Mouse (Mus musculus): ENCODE results near the gene Cux2. TPM values are rescaled to one million over a fixed set of nuclear protein-coding genes. Genes with fewer than 3 reads are reported as not detected.

The Cux2 gene
- total RNA-seq, 2 experiments from 2014 or later = 1.1 to 1.6 TPM

DNA sequence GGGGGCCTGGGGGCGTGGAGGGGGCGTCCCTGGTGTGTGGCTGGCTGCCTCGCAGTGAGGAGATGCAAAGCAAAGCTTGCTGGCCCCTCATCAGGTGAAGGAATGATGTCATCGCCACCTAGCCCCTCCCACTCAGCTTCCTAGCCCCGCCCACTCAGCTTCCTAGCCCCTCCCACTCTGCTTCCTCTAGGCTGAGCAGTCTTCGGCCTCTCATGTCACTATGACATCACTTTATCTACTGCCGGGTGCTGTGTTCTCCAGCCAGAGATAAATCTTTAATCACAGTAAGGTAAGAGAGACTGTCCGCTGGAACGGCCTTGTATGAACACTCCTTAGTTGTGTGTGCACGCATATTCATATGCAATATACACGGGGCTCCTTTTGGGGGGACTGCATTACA, 19.3 kb downstream of the Cux2 start:
- intact Hi-C loops (cut with DNase I; ENCODE audit: low total_unique reads) = no loop called here

DNA sequence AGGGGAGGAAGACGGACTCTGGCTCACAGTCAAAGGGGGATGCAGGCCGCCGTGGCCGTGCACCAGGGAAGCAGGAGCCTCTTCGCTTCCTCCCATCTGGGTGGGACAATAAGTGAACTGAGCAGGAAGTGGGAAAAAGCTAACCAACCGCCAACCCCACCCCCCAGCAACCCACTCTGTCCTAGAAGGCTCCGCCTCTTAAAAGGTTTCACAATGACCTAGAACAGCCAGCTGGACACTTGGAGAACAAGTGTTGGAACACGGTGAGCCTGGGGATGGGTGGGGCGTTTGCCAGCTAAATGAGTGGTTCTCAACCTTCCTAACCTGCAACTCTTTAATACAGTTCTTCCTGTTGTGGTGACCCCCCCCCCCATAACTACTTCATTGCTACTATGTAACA, 23.1 kb downstream of the Cux2 start:
- intact Hi-C loops (cut with DNase I; ENCODE audit: low total_unique reads) = no loop called here
- no peak for DNase-seq

More for the DNA sequence above, 19.3 kb downstream of the Cux2 start:
- DNase-seq = no peak

DNA sequence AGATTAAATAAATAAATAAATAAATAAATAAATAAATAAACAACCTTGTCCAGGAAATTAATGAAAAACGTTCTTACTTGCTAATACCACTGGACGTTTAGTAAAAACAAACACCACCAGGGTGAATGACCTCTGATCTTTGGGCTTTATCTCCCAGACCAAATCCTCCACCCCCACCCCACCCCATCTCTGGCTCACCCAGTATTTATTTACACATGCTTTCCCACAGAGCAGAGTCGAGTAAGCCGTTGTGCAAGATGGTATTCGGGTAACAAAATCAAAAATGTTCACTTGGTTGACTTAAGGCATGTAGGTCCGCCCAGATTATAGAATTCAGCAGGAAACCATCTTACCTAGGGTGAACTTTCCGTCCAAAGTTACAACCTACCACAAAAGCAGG, 23.6 kb downstream of the Cux2 start:
- intact Hi-C loops (cut with DNase I; ENCODE audit: low total_unique reads) = no loop called here
- DNase-seq = no peak

DNA sequence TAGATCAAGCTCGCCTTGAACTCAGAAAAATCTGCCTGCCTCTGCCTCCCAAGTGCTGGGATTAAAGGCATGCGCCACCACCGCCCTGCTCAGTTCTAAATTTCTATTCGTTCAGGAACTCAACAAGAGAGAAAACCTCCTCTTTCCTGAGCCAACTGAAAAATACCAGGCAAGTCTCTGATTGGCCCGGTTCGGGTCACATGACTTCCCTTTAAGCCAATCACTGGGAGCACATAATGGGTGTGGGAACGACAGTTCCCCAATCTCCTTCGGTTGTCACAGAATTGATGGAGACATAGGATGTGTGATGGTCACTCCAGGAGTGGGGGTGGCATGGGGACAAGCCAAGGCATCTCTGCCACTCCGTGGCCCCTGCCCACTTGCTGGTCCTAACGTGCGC, 24.8 kb downstream of the Cux2 start:
- intact Hi-C loops (cut with DNase I; ENCODE audit: low total_unique reads) = no loop called here
- no peak for DNase-seq

DNA sequence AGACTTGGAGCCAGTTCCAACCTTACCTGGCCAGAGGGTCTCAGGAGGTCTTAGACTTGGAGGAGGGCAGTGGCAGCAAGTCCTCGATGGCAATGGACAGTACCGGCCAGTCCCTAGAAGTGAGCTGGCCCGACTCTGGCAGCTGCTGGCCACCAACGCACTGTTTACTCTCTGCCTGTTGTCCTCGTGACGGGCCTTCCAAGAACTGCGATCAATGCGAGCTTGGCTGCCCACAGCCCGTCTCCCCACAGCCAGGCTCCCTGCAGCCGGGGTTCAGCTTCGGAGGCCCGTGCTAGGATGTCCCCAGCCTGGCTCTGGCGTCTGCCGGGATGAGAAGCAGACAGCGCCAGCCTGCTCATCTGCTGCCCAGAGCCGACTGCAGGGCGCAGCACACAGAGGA, 30.6 kb downstream of the Cux2 start:
- no peak for DNase-seq
- intact Hi-C loops (cut with DNase I; ENCODE audit: low total_unique reads) = no loop called here

DNA sequence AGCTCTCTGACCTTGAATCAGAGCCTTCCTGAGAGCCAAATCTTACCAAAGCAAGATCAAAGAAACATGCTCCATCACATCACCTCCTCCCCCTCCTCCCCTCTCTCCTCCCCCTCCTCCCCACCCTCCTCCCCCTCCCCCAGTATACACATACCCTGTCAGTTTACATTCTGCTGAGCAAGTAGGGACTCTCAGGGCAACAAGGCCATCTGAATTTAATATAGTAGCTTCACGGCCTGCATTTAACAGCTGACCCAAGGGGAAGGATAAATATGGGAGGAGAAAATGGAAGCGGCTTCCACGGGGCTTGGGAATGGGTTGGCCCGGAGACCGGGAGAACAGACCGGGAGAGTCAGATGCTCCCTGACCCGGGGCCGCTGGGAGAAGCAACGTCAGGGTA, 32.1 kb downstream of the Cux2 start:
- no peak for DNase-seq
- intact Hi-C loops (cut with DNase I; ENCODE audit: low total_unique reads) = no loop called here

DNA sequence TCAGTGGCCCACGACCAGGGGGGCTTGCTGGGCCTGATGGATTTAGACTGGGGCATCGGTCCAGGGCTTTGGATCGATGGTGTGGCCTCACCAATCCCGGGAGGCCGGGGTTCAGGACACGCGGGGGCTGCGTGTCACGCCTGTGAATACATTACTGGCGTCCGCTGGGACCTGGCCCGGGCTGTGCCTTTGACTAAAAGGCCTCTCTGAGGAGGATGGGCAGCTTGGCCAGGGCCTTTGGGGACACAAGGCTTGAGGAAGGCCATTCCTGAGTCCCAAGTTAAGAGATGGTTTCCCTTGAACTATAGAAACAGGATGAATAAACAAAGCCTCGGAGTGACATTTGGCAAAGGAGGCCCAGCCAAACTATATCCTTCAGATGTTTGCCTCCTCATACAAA, 32.6 kb downstream of the Cux2 start:
- intact Hi-C loops (cut with DNase I; ENCODE audit: low total_unique reads) = no loop called here

DNA sequence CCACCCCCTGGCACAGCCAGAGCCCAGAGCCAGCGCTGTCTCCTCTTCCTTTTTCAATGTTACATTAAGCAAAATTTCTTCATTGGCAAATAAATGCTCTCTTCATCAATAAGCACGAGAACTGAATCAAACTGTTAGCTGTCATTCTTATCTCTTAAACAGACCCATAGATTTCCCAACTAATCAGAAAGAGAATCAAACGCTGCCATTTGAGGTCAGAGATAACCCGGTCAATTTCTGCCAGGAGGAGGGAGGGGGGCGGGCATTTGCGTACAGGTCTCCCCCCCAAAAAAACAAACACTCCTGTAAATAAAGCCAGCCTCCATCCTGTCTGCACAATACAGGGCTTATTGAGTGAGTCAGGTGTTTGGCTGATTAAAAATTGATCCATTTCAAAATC, 33.2 kb downstream of the Cux2 start:
- DNase-seq = no peak

More for the DNA sequence above, 32.6 kb downstream of the Cux2 start:
- DNase-seq = no peak

DNA sequence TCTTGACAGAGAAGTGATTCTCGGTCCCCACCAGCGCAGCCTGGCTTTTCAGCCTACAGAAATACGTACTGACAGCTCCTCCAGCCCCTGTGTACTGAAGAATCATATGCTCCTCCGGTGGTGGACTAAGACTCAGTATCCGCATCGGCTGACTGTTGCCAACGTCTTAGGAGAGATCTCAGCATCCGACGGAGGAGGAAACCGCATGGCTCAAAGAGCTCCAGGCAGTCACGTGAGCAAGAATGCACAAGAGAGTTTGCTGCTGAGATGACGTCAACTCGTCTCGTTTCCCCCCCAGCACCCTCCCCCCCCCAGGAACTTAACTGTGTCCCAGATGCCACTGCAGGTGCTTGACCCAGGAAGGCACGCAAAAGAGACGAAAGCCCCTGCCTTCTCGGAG, 34.8 kb downstream of the Cux2 start:
- intact Hi-C loops (cut with DNase I; ENCODE audit: low total_unique reads) = no loop called here
- DNase-seq = no peak

More for the DNA sequence above, 33.2 kb downstream of the Cux2 start:
- intact Hi-C loops (cut with DNase I; ENCODE audit: low total_unique reads) = no loop called here

DNA sequence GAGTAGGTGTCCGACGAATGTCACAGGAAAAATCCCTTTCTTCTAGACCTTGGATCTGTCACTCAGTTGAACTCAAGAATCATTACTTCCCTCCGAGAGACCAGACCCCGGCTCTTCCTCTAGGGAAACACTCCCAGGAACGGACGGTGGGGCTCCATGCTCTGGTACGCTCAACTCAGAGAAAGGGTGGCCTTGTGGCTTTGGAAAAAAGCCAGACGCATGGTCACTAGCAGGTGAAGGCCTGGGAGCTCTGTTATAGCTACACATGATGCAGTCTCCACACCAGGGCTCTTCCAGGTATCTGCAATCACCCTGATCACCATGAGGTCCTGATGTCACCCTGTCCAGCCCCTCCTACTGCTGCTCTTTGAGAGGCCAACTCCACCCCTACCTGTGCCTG, 35.2 kb downstream of the Cux2 start:
- intact Hi-C loops (cut with DNase I; ENCODE audit: low total_unique reads) = no loop called here
- no peak for DNase-seq

DNA sequence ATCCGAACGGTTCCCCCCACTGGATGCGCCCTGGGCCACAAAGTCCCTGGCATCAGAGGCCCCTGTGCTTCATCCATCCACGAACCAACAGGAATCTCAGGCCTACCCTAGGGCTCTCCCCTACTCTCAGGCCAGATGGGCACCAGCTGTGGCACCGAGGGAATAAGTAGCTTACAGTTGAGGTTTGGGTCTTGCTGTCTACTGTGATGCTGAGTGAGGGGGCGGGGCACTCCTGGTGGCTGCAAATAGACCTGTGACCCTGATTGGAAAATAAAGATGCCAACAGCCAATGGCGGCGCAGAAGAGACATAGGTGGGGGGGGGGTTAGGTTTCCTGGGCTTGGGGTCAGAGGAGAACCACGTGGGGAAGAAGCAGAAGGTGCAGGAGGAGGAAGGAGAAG, 38.6 kb downstream of the Cux2 start:
- no peak for DNase-seq
- intact Hi-C loops (cut with DNase I; ENCODE audit: low total_unique reads) = no loop called here

DNA sequence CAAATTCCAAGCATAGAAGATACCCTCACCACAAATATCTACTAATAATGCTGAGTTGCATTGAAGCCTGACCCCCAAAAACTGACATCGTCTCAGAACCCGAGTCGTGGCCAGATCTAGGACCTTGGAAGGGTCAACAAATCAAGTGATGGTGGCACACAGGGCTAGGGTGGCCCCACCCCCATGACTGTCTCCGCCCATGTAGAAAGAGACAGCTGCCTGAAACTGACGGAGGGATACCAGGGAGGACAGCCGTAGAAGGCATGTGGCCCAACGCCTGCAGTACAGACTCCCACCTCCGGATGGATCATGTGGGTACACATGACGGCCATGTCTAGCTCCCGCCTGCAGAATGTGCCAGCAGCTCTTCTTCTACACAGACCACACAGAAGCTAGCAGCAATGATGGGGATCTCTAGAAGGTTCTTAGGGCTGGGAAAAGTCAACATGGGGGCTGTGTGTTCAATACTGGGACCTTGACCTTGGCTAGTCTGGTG, 41.9 kb downstream of the Cux2 start:
- DNase-seq = peak; percentile 22
- intact Hi-C loops (cut with DNase I; ENCODE audit: low total_unique reads) = no loop called here

DNA sequence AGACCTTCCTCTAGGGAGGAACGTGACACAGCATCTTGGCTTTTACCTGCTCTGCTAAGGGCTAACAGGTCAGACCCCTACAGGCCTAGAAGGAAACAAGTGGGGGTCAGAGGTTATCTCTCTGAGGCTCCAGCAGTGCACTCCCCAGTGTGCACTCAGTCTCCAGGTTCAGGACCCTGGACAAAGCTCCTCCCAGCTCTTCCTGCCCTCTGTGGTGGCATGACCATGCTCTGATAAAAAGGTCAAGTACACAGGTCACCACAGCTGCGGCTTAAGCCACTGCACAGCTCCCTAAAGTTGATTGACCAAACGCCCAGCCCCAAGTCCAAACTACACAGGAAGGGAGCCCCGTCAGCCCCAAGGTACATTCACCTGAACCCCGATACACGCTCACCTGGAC, 46.4 kb downstream of the Cux2 start:
- no peak for DNase-seq
- intact Hi-C loops (cut with DNase I; ENCODE audit: low total_unique reads) = no loop called here

DNA sequence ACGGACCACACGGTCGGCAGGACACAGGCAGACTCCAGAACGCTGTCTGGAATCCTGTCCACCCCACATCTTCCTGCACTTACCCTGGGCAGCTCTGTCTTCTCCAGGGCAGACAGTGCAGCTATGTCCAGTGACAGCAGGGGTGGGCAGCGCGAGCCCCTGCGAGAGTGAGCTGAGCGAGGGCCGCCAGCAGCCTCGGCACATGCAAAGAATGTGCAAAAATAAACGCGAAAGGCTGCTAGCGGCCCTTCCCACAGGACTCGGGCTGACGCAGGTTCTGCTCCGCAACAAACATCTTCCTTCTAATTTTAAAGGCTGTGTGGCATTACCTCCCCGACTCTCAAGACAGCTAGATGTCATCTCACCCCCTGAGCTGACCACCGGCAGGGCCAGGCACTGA, 47.8 kb downstream of the Cux2 start:
- intact Hi-C loops (cut with DNase I; ENCODE audit: low total_unique reads) = no loop called here
- DNase-seq = no peak

DNA sequence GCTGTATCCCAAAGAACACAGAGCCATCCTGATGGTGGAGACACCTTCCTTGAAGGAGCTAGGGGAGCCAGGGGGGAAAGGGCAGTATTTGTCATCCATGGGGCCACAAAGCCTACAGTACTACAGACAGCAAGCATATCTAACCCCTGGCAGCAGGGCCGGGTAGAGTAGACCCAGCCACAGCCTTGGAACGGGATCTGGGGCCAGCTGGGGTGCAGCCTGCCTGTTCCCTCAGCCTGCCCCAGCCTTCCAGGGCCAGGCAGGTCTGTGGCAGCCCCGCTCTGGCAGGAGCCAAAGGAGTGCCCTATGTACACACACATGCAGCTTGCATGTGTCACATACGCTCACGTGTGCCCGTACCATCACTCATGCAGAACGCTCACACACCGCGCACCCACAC, 48.6 kb downstream of the Cux2 start:
- no peak for DNase-seq
- intact Hi-C loops (cut with DNase I; ENCODE audit: low total_unique reads) = no loop called here

DNA sequence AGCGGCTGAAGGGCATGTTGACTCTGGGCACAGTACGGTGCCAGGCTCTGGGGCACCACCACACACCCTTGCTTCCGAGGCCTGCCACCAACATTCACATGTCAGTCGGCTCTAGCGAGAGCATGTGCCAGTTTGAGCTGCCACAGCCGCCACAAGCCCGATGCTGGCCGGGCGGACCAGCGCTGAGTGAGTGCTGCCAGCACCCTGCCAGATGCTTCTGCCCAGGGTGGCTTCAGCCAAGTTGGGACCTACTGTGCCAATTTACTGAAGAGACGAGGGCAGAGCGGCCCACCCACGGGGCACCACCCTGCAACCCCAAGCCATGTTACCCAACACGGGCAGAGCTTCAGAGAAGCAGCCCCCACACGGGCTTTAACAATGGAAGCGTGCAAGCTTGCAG, 49.5 kb downstream of the Cux2 start:
- DNase-seq = peak; percentile 50
- intact Hi-C loops (cut with DNase I; ENCODE audit: low total_unique reads) = no loop called here

DNA sequence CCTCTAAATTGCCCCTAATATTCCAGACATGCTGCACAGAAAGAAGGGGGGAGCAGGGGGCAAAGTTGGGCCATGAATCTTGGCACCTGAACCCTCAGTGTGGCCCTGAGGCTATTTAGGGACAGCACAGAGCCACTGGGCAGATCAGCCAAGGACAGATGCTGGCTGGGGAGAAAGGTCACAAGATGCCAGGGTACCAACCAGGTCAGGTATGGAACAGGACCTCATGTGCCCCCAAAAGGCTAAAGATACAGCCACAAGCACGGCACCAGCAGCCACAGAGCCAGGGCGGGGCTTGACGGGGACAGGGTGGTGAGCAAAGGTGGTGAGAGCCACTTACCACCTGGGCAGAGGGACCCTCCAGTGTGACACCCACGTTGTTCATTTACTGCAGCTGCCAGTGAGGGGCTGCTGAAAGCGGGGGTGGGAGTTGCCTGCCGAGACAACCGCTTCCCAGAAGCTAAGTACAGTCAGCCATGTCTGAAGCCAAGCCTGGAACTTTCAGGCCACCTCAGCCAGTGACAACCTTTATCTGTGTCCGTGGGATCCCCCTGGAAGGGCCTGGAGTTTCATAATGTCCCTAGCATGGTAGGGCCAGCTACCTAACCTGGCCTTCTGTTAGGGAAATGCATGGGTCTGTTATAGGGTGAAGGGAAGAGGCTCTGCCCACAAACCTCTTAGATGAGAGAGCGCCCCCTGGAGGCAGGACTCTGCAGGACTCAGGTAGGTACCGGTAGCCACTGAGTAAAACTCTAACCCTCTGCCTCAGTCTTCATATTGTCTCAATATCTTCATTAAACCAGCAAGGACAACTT, 50.7 kb downstream of the Cux2 start:
- intact Hi-C loops (cut with DNase I; ENCODE audit: low total_unique reads) = no loop called here
- DNase-seq = peak; percentile 64

DNA sequence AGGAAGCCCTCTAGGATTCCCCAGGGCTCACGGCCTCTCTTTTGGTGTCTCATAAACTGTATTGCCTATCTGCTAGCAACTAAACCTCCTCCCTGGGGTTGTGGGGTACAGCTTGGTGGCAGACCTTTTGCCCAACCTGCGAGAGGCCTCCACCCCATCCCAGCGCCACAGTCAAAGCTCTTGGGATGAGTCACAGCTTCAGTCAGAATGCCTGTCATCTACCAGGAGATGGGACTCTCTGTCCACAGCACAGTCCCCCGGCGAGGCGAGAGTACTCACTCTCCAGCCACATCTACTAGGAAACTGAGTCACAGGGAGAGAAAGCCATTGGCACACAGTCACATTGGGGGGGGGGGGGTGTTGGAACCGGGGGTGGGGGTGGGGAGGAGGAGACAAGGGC, 51.6 kb downstream of the Cux2 start:
- no peak for DNase-seq
- intact Hi-C loops (cut with DNase I; ENCODE audit: low total_unique reads) = no loop called here

DNA sequence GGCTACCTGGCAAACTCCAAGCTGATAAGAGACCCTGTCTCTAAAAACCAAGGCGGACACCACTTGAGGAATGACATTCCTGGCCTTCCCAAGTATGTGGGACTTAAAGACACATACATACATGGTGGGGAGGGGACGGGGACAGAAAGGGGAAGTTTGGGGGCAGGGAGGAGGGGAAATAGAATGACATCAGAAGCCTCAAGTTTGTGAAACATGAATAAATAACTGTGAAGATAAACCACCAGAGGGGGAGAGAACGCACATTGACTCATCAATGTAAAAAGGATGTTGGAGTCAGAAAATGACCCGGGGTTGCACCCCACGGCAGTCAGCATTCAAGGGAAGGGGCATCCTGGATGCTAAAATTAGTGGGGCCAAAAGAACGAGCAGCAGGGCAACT, 53.2 kb downstream of the Cux2 start:
- intact Hi-C loops (cut with DNase I; ENCODE audit: low total_unique reads) = no loop called here
- DNase-seq = no peak

DNA sequence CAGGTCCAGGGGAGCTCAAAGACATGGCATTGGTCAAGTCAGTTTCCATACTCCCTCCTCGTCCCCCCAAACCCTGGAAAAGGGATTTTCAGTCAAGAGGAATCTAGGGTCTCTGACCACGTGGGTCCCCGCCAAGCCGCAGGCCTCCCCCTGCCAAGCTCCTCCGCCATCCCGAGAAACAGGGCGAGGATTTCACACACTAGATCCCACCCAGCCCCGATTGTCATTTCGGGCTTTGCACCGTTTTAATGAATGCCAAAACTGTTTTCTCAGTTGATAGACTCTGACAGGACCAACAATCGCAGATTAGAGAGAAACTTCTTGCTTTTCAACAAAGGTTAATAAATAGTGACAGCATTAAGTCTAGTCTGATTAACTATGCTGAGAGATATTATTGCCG, 55.1 kb downstream of the Cux2 start:
- intact Hi-C loops (cut with DNase I; ENCODE audit: low total_unique reads) = no loop called here

DNA sequence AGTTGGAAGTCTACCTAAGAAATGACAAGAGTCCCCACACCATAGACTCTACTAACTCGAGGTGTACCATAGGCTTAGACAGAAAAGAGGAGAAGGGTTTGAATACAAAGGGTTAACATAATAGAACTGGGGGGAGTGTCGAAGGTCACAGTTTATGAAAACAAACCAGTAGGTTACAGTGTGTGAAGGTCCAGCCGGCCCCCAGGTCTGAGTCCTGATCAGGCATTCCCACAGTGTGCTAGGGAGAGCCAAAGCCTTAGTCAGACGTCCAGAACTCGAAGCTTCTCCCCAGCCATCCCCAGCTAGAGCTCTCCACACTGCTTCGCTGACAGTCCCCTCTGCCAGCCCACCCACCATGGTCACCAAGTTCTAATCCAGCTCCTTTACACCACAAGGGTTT, 58.0 kb downstream of the Cux2 start:
- intact Hi-C loops (cut with DNase I; ENCODE audit: low total_unique reads) = no loop called here

More for the DNA sequence above, 55.1 kb downstream of the Cux2 start:
- DNase-seq = no peak

DNA sequence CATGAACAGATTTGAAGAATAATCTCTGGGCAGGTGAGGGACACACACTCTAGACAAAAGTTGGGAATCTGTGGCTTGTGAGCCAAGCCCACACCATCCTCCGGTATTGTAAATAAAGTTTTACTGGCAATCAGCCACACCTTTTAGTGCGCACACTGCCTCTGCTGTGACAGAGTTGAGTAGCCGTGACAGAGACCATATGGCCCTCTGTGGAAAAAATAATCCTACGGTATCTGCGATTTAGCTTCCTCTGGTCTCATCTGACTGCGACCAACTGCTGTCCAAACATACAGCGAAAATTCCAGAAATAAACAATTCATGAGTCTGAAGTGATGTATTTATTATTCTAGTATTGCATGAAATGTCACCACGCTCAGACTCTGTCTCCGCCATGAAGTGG, 64.0 kb downstream of the Cux2 start:
- intact Hi-C loops (cut with DNase I; ENCODE audit: low total_unique reads) = no loop called here
- no peak for DNase-seq

More for the DNA sequence above, 58.0 kb downstream of the Cux2 start:
- DNase-seq = no peak

Data from gastrocnemius, postnatal 14 days (tissue).